Mouse (Mus musculus) olfactory bulb, adult 2 months (tissue): ENCODE data around the gene Foxs1.

Experiments
- CTCF ChIP-seq: fragments of 200-500 bp; IDR thresholded peaks from 2 replicates; pipeline ENCODE4 v1.5.1; 2012; ENCODE audit warnings: low read depth, mild to moderate bottlenecking, low read length, moderate library complexity; ENCODE audit not compliant: insufficient read depth
- POLR2A ChIP-seq: fragments of 200-500 bp; IDR thresholded peaks from 2 replicates; pipeline ENCODE4 v1.6.1; 2012; ENCODE audit warnings: mild to moderate bottlenecking, low read depth, low read length, moderate library complexity; ENCODE audit not compliant: insufficient read depth

GRCm38 (mm10) chr2:152943568-152943967, 10.6 kb upstream of the Foxs1 start:
- no peak for TF ChIP-seq CTCF
- no peak for TF ChIP-seq POLR2A
